Mouse (Mus musculus): ENCODE measurements around the gene Acap2. TPM values are rescaled to one million over a fixed set of nuclear protein-coding genes. Genes with fewer than 3 reads are reported as not detected.

Acap2 gene
- polyA plus RNA-seq, 2 experiments: 24.8 to 24.9 TPM

- no peak for TF ChIP-seq POLR2A (IDR thresholded peaks at IDR 0.05; ENCODE audit: borderline replicate concordance, extremely low read depth, insufficient read depth, insufficient read length)
- WGBS: 82% methylated on average over 2 of the region's 2 CpGs
- Histone ChIP-seq H3K27ac (replicated peaks; ENCODE audit: low read depth, low read length) (no peak overlapping the region), H3K4me2 (replicated peaks; ENCODE audit: low read depth, low read length, severe bottlenecking) (no peak overlapping the region), H3K4me1 (ENCODE audit: control insufficient read depth, insufficient read depth, low read length) (peaks cover 16% of the 10 kb centered on the region), H3K4me3 (replicated peaks; ENCODE audit: low read length) (no peak overlapping the region), H3K36me3 (ENCODE audit: control insufficient read depth, insufficient read depth, low read length) (no peaks in the 10 kb centered on the region), H3K9me3 (ENCODE audit: control insufficient read depth, low read length) (no peaks in the 10 kb centered on the region), H3K27me3 (ENCODE audit: control insufficient read depth, insufficient read depth, low read length) (no peaks in the 10 kb centered on the region), H3K9ac (ENCODE audit: low read depth, low read length, severe bottlenecking) (no peak overlapping the region)
- DNase-seq (ENCODE audit: low spot score): no peak
- ATAC-seq (ENCODE audit: low FRiP score, low read depth): no peak
Measured at GRCm38 (mm10) chr16:31188799-31189198, 12.2 kb downstream of the Acap2 start.

GRCm38 (mm10) chr16:31188270-31188669 is 12.8 kb downstream of the Acap2 start:
- 54% methylated on average over 6 of the region's 6 CpGs for WGBS
- Histone ChIP-seq H3K4me2 (replicated peaks; ENCODE audit: low read depth, low read length, severe bottlenecking) (no peak overlapping the region), H3K4me1 (ENCODE audit: control insufficient read depth, insufficient read depth, low read length) (peaks cover 16% of the 10 kb centered on the region), H3K9ac (ENCODE audit: low read depth, low read length, severe bottlenecking) (no peak overlapping the region), H3K27me3 (ENCODE audit: control insufficient read depth, insufficient read depth, low read length) (no peaks in the 10 kb centered on the region), H3K4me3 (replicated peaks; ENCODE audit: low read length) (no peak overlapping the region), H3K27ac (replicated peaks; ENCODE audit: low read depth, low read length) (no peak overlapping the region; the same call in 1 of the 2 replicates), H3K36me3 (ENCODE audit: control insufficient read depth, insufficient read depth, low read length) (no peaks in the 10 kb centered on the region), H3K9me3 (ENCODE audit: control insufficient read depth, low read length) (no peaks in the 10 kb centered on the region)
- DNase-seq (ENCODE audit: low spot score) (no peak), ATAC-seq (ENCODE audit: low FRiP score, low read depth) (no peak)
- no peak for TF ChIP-seq POLR2A (IDR thresholded peaks at IDR 0.05; ENCODE audit: borderline replicate concordance, extremely low read depth, insufficient read depth, insufficient read length)

- Histone ChIP-seq H3K9ac (ENCODE audit: low read depth, low read length, severe bottlenecking) (no peak overlapping the region), H3K27ac (replicated peaks; ENCODE audit: low read depth, low read length) (no peak overlapping the region), H3K9me3 (ENCODE audit: control insufficient read depth, low read length) (no peaks in the 10 kb centered on the region), H3K27me3 (ENCODE audit: control insufficient read depth, insufficient read depth, low read length) (no peaks in the 10 kb centered on the region), H3K36me3 (ENCODE audit: control insufficient read depth, insufficient read depth, low read length) (no peaks in the 10 kb centered on the region), H3K4me3 (replicated peaks; ENCODE audit: low read length) (no peak overlapping the region), H3K4me1 (ENCODE audit: control insufficient read depth, insufficient read depth, low read length) (peaks cover 13% of the 10 kb centered on the region), H3K4me2 (replicated peaks; ENCODE audit: low read depth, low read length, severe bottlenecking) (no peak overlapping the region)
- ATAC-seq (ENCODE audit: low FRiP score, low read depth) (no peak), DNase-seq (ENCODE audit: low spot score) (no peak)
- TF ChIP-seq POLR2A (IDR thresholded peaks at IDR 0.05; ENCODE audit: borderline replicate concordance, extremely low read depth, insufficient read depth, insufficient read length): no peak
- WGBS: 89% methylated on average over 1 of the region's 1 CpGs
Measured at GRCm38 (mm10) chr16:31187192-31187591, 13.9 kb downstream of the Acap2 start.

GRCm38 (mm10) chr16:31185757-31186156 is 15.3 kb downstream of the Acap2 start:
- DNase-seq (ENCODE audit: low spot score): no peak
- Histone ChIP-seq H3K36me3 (ENCODE audit: control insufficient read depth, insufficient read depth, low read length) (no peaks in the 10 kb centered on the region), H3K9me3 (ENCODE audit: control insufficient read depth, low read length) (no peaks in the 10 kb centered on the region), H3K9ac (ENCODE audit: low read depth, low read length, severe bottlenecking) (no peak overlapping the region), H3K27me3 (ENCODE audit: control insufficient read depth, insufficient read depth, low read length) (no peaks in the 10 kb centered on the region), H3K27ac (replicated peaks; ENCODE audit: low read depth, low read length) (no peak overlapping the region), H3K4me3 (replicated peaks; ENCODE audit: low read length) (no peak overlapping the region), H3K4me2 (replicated peaks; ENCODE audit: low read depth, low read length, severe bottlenecking) (no peak overlapping the region), H3K4me1 (ENCODE audit: control insufficient read depth, insufficient read depth, low read length) (peaks cover 10% of the 10 kb centered on the region)
- WGBS: 88% methylated on average over 2 of the region's 2 CpGs
- no peak for ATAC-seq (ENCODE audit: low FRiP score, low read depth)
- TF ChIP-seq POLR2A (IDR thresholded peaks at IDR 0.05; ENCODE audit: borderline replicate concordance, extremely low read depth, insufficient read depth, insufficient read length): no peak

- Histone ChIP-seq H3K9ac (ENCODE audit: low read depth, low read length, severe bottlenecking) (no peak overlapping the region), H3K4me1 (ENCODE audit: control insufficient read depth, insufficient read depth, low read length) (peaks cover 10% of the 10 kb centered on the region), H3K36me3 (ENCODE audit: control insufficient read depth, insufficient read depth, low read length) (no peaks in the 10 kb centered on the region), H3K4me2 (replicated peaks; ENCODE audit: low read depth, low read length, severe bottlenecking) (no peak overlapping the region), H3K4me3 (replicated peaks; ENCODE audit: low read length) (no peak overlapping the region), H3K27me3 (ENCODE audit: control insufficient read depth, insufficient read depth, low read length) (no peaks in the 10 kb centered on the region), H3K27ac (replicated peaks; ENCODE audit: low read depth, low read length) (no peak overlapping the region), H3K9me3 (ENCODE audit: control insufficient read depth, low read length) (no peaks in the 10 kb centered on the region)
- DNase-seq (ENCODE audit: low spot score) (no peak), ATAC-seq (ENCODE audit: low FRiP score, low read depth) (no peak)
- TF ChIP-seq POLR2A (IDR thresholded peaks at IDR 0.05; ENCODE audit: borderline replicate concordance, extremely low read depth, insufficient read depth, insufficient read length): no peak
- WGBS: 87% methylated on average over 4 of the region's 4 CpGs
Measured at GRCm38 (mm10) chr16:31184727-31185126, 16.3 kb downstream of the Acap2 start.

- no peak for ATAC-seq (ENCODE audit: low FRiP score, low read depth)
- no peaks in the 10 kb centered on the region for H3K27me3 ChIP-seq (ENCODE audit: control insufficient read depth, insufficient read depth, low read length)
- no peak overlapping the region for H3K4me2 ChIP-seq (replicated peaks; ENCODE audit: low read depth, low read length, severe bottlenecking)
- WGBS: 53% methylated on average over 9 of the region's 9 CpGs
- H3K4me1 ChIP-seq (ENCODE audit: control insufficient read depth, insufficient read depth, low read length): peaks cover 6% of the 10 kb centered on the region
- no peak overlapping the region for H3K9ac ChIP-seq (ENCODE audit: low read depth, low read length, severe bottlenecking)
- no peaks in the 10 kb centered on the region for H3K9me3 ChIP-seq (ENCODE audit: control insufficient read depth, low read length)
- H3K36me3 ChIP-seq (ENCODE audit: control insufficient read depth, insufficient read depth, low read length): no peaks in the 10 kb centered on the region
- DNase-seq (ENCODE audit: low spot score): no peak
- no peak for TF ChIP-seq POLR2A (IDR thresholded peaks at IDR 0.05; ENCODE audit: borderline replicate concordance, extremely low read depth, insufficient read depth, insufficient read length)
- H3K27ac ChIP-seq (replicated peaks; ENCODE audit: low read depth, low read length): no peak overlapping the region
- H3K4me3 ChIP-seq (replicated peaks; ENCODE audit: low read length): no peak overlapping the region
Measured at GRCm38 (mm10) chr16:31182576-31182975, 18.5 kb downstream of the Acap2 start.

Measured in limb, embryonic 14.5 days (tissue).